Mouse (Mus musculus) heart, adult 9 months (tissue): Measurements from ENCODE around the gene Gck.
A peak's percentile ranks its signal among the peaks of the same experiment; 100 is the strongest.

Experiments used
- DNase-seq, 2 experiments: peaks; one replicate each; pipeline ENCODE4 v3.0.0; 2022; ENCODE audit warnings: low spot score in 2 of 2

Gck gene

GRCm38 (mm10) chr11:5877421-5877820 is 72.5 kb downstream of the Gck start:
- DNase-seq = no peak

GRCm38 (mm10) chr11:5873192-5873591 is 76.7 kb downstream of the Gck start:
- no peak for DNase-seq

GRCm38 (mm10) chr11:5872707-5873106 is 77.2 kb downstream of the Gck start:
- no peak for DNase-seq

GRCm38 (mm10) chr11:5870069-5870468 is 79.8 kb downstream of the Gck start:
- no peak for DNase-seq

GRCm38 (mm10) chr11:5869331-5869730 is 80.5 kb downstream of the Gck start:
- DNase-seq = no peak

- DNase-seq = no peak
Observed at GRCm38 (mm10) chr11:5868324-5868723, 81.6 kb downstream of the Gck start.

GRCm38 (mm10) chr11:5867196-5867595 is 82.7 kb downstream of the Gck start:
- DNase-seq = no peak

GRCm38 (mm10) chr11:5862394-5863105 is 87.3 kb downstream of the Gck start:
- DNase-seq = peak in 1 of 2 experiments; percentile 33

GRCm38 (mm10) chr11:5861678-5862393 is 88.0 kb downstream of the Gck start, which contains the start of gene Aebp1:
Aebp1 (plus strand) TSS chr11:5861947.
- DNase-seq = peak; percentile 55 to 61

- no peak for DNase-seq
Observed at GRCm38 (mm10) chr11:5860639-5861038, 89.2 kb downstream of the Gck start.

GRCm38 (mm10) chr11:5859883-5860550 is 89.9 kb downstream of the Gck start:
- DNase-seq = no peak

- DNase-seq = no peak
Observed at GRCm38 (mm10) chr11:5858723-5859122, 91.2 kb downstream of the Gck start.

GRCm38 (mm10) chr11:5856479-5857130 is 93.3 kb downstream of the Gck start:
- no peak for DNase-seq

- DNase-seq = peak; percentile 74 to 78
Observed at GRCm38 (mm10) chr11:5855902-5856301, 94.0 kb downstream of the Gck start.

- no peak for DNase-seq
Observed at GRCm38 (mm10) chr11:5855481-5855880, 94.4 kb downstream of the Gck start.

GRCm38 (mm10) chr11:5852314-5852713 is 97.6 kb downstream of the Gck start:
- no peak for DNase-seq

GRCm38 (mm10) chr11:5851021-5851736 is 98.7 kb downstream of the Gck start:
- no peak for DNase-seq
